Mouse (Mus musculus) cerebellum, adult 2 months (tissue): ENCODE data around the gene Tbx21. TPM values are rescaled to one million over a fixed set of nuclear protein-coding genes. Genes with fewer than 3 reads are reported as not detected.
A peak's percentile ranks its signal among the peaks of the same experiment; 100 is the strongest.

ENCODE experiments used
- DNase-seq, 2 experiments: peaks; one replicate each; pipeline ENCODE4 v3.0.0; 2021
- H3K27ac ChIP-seq: fragments of 200-500 bp; 2 replicates; pipeline ENCODE4 v1.5.1; 2012; ENCODE audit warnings: low read length, control low read depth, inconsistent platforms; ENCODE audit not compliant: insufficient read depth
- H3K27me3 ChIP-seq: fragments of 200-500 bp; 2 replicates; pipeline ENCODE4 v1.6.1; 2012; ENCODE audit warnings: inconsistent platforms, mild to moderate bottlenecking, low read length, moderate library complexity; ENCODE audit not compliant: control insufficient read depth, insufficient read depth
- H3K4me1 ChIP-seq: fragments of 200-500 bp; 2 replicates; pipeline ENCODE4 v1.6.1; 2011; ENCODE audit warnings: low read length; ENCODE audit not compliant: control insufficient read depth, insufficient read depth
- H3K4me3 ChIP-seq: fragments of 200-500 bp; replicated peaks from 2 replicates; pipeline ENCODE3; 2011; ENCODE audit warnings: mild to moderate bottlenecking, low read depth, low read length, control low read depth; ENCODE audit not compliant: insufficient read depth
- CTCF ChIP-seq: fragments of 200-500 bp; IDR thresholded peaks from 2 replicates; pipeline ENCODE4 v1.5.1; 2011; ENCODE audit warnings: low read depth, mild to moderate bottlenecking, control low read depth, low read length, moderate library complexity, borderline replicate concordance; ENCODE audit not compliant: insufficient read depth
- POLR2A ChIP-seq: fragments of 200-500 bp; IDR thresholded peaks from 2 replicates; pipeline ENCODE4 v1.6.1; 2011; ENCODE audit warnings: low read length, control low read depth, borderline replicate concordance; ENCODE audit not compliant: insufficient read depth
- whole genome bisulfite sequencing: fragments of 180-500 bp; shearing (Covaris S2); methylation state at CpG from one replicate; pipeline ENCODE4 v1.1.7; 2018; 5-methylcytosine and 5-hydroxymethylcytosine counted together
- polyA plus RNA-seq: library from polyadenylated mRNA; depleted of rRNA; stranded (reverse); fragments of >200 nt; gene quantifications from 2 replicates; pipeline ENCODE4 v1.2.3, GENCODE M21; 2012

Tbx21 gene
- polyA plus RNA-seq, 1 experiment = 0.03 TPM

GRCm38 (mm10) chr11:97142159-97142608, 27.1 kb upstream of the Tbx21 start:
- Histone ChIP-seq H3K27me3 (no peaks in the 10 kb centered on the region), H3K4me3 (no peak overlapping the region), H3K27ac (no peak overlapping the region), H3K4me1 (0 out of 2 replicates have a peak, but pooled peaks cover 3% of the 10 kb centered on the region)
- no peak for DNase-seq
- TF ChIP-seq POLR2A (no peak), CTCF (no peak)
- WGBS = 65% methylated on average over 8 of the region's 8 CpGs

- H3K4me1 ChIP-seq = 0 out of 2 replicates have a peak, but pooled peaks cover 3% of the 10 kb centered on the region
- H3K4me3 ChIP-seq = no peak overlapping the region
- no peak for TF ChIP-seq CTCF
- TF ChIP-seq POLR2A = no peak
- WGBS = 40% methylated on average over 4 of the region's 4 CpGs
- H3K27ac ChIP-seq = no peak overlapping the region
- H3K27me3 ChIP-seq = no peaks in the 10 kb centered on the region
- no peak for DNase-seq
Measured at GRCm38 (mm10) chr11:97140811-97141210, 25.7 kb upstream of the Tbx21 start.

GRCm38 (mm10) chr11:97139256-97139655, 24.1 kb upstream of the Tbx21 start:
- peak overlapping the region; percentile 42 for H3K4me3 ChIP-seq
- no peak for DNase-seq
- WGBS = 23% methylated on average over 15 of the region's 15 CpGs
- TF ChIP-seq CTCF (no peak), POLR2A (no peak)
- no peaks in the 10 kb centered on the region for H3K27me3 ChIP-seq
- H3K27ac ChIP-seq = no peak overlapping the region
- H3K4me1 ChIP-seq = 0 out of 2 replicates have a peak, but pooled peaks cover 3% of the 10 kb centered on the region

- peak; percentile 63 to 71 for DNase-seq
- WGBS = 19% methylated on average over 69 of the region's 69 CpGs
Measured at GRCm38 (mm10) chr11:97138554-97139226, 23.6 kb upstream of the Tbx21 start.

GRCm38 (mm10) chr11:97133270-97133669, 18.1 kb upstream of the Tbx21 start:
- Histone ChIP-seq H3K27ac (no peak overlapping the region), H3K4me3 (no peak overlapping the region), H3K4me1 (0 out of 2 replicates have a peak, but pooled peaks cover under 1% of the 10 kb centered on the region), H3K27me3 (no peaks in the 10 kb centered on the region)
- 54% methylated on average over 5 of the region's 5 CpGs for WGBS
- TF ChIP-seq CTCF = no peak
- no peak for DNase-seq

More at GRCm38 (mm10) chr11:97138554-97139226, 23.6 kb upstream of the Tbx21 start:
- 0 out of 2 replicates have a peak, but pooled peaks cover 3% of the 10 kb centered on the region for H3K4me1 ChIP-seq
- H3K27me3 ChIP-seq = no peaks in the 10 kb centered on the region
- peak overlapping the region; percentile 42 for H3K4me3 ChIP-seq
- H3K27ac ChIP-seq = peak overlapping the region; percentile 25; the same call in 1 of the 2 replicates
- TF ChIP-seq CTCF = no peak
- TF ChIP-seq POLR2A = no peak

- H3K4me1 ChIP-seq = no peaks in the 10 kb centered on the region
- TF ChIP-seq CTCF (no peak), POLR2A (no peak)
- WGBS = 33% methylated on average over 6 of the region's 6 CpGs
Measured at GRCm38 (mm10) chr11:97132185-97132584, 17.1 kb upstream of the Tbx21 start.

GRCm38 (mm10) chr11:97131683-97132082, 16.6 kb upstream of the Tbx21 start:
- Histone ChIP-seq H3K4me3 (no peak overlapping the region), H3K27me3 (no peaks in the 10 kb centered on the region), H3K4me1 (no peaks in the 10 kb centered on the region), H3K27ac (no peak overlapping the region)
- WGBS = 76% methylated on average over 2 of the region's 2 CpGs
- no peak for DNase-seq
- TF ChIP-seq CTCF (no peak), POLR2A (no peak)

More at GRCm38 (mm10) chr11:97132185-97132584, 17.1 kb upstream of the Tbx21 start:
- H3K27ac ChIP-seq = no peak overlapping the region
- no peaks in the 10 kb centered on the region for H3K27me3 ChIP-seq
- H3K4me3 ChIP-seq = no peak overlapping the region
- no peak for DNase-seq

GRCm38 (mm10) chr11:97130318-97130717, 15.2 kb upstream of the Tbx21 start:
- no peak overlapping the region for H3K4me3 ChIP-seq
- no peak for TF ChIP-seq POLR2A
- TF ChIP-seq CTCF = no peak
- no peak overlapping the region for H3K27ac ChIP-seq
- 79% methylated on average over 7 of the region's 7 CpGs for WGBS
- no peaks in the 10 kb centered on the region for H3K27me3 ChIP-seq
- no peak for DNase-seq
- no peaks in the 10 kb centered on the region for H3K4me1 ChIP-seq
